Mouse (Mus musculus): ENCODE data around the gene Zer1.

Gene Zer1

GRCm38 (mm10) chr2:30058418-30058817 lies 66.0 kb downstream of the Zer1 start:
- in situ Hi-C loops (cut with MboI; ENCODE audit: unreplicated experiment in 2 of 2): loop anchor here in 1 of 2 experiments (25.0 kb wide), 1 partner anchor 529 kb away; the partner anchor contains the start of gene Cstad

- in situ Hi-C loops (cut with MboI; ENCODE audit: unreplicated experiment in 2 of 2): loop anchor here in 1 of 2 experiments (25.0 kb wide), 1 partner anchor 530 kb away; the partner anchor contains the start of gene Cstad
Measured at GRCm38 (mm10) chr2:30057223-30057904, 67.0 kb downstream of the Zer1 start, which contains the start of gene Set. Set (plus strand) TSS chr2:30057378.

GRCm38 (mm10) chr2:30056736-30057135 lies 67.6 kb downstream of the Zer1 start:
- in situ Hi-C loops (cut with MboI; ENCODE audit: unreplicated experiment in 2 of 2): loop anchor here in 1 of 2 experiments (25.0 kb wide), 1 partner anchor 531 kb away; the partner anchor contains the start of gene Cstad

DNA sequence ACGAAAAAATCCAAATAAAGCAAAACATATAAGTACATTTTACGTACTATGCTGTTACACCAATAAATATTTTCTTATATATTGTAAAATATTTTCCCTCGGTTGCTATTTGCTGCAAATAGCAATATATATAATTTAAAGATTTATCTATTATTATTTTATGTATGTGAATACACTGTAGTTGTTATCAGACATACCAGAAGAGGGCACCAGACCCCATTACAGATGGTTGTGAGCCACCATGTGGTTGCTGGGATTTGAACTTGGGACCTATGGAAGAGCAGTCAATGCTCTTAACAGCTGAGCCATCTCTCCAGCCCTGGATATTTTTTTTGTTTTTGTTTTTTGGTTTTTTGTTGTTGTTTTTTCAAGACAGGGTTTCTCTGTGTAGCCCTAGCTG lies 69.1 kb downstream of the Zer1 start:
- in situ Hi-C loops (cut with MboI; ENCODE audit: unreplicated experiment in 2 of 2): loop anchor here in 1 of 2 experiments (25.0 kb wide), 1 partner anchor 532 kb away; the partner anchor contains the start of gene Cstad

- in situ Hi-C loops (cut with MboI; ENCODE audit: unreplicated experiment in 2 of 2): loop anchor here in 1 of 2 experiments (25.0 kb wide), 1 partner anchor 535 kb away; the partner anchor contains the start of gene Cstad
Measured at GRCm38 (mm10) chr2:30051992-30052761, 72.2 kb downstream of the Zer1 start.

DNA sequence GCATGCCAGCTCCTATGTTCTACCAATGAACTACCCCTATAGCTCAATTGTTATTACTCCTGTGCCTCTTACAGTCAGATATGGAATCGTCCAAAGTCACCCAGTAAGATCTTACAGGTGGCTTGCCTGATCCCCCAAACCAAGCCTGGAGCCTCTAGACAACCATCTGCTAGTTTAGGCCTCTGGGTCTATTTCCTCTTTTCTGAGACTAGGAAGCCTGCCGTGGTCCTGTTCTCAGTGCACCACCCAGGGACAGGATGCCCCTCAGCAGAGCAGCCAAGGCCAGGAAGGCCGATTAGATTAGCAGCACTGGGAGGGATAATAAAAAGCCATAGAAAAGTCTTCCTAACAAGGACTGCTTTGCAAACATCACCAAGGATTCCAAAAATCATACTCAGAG lies 74.6 kb downstream of the Zer1 start:
- in situ Hi-C loops (cut with MboI; ENCODE audit: unreplicated experiment in 2 of 2): loop anchor here (10.0 to 25.0 kb wide), 5 partner anchors 112 to 885 kb away; partner anchors contain the start of genes Cstad (in 1 of the 2) and Endog (in 1 of the 2)

DNA sequence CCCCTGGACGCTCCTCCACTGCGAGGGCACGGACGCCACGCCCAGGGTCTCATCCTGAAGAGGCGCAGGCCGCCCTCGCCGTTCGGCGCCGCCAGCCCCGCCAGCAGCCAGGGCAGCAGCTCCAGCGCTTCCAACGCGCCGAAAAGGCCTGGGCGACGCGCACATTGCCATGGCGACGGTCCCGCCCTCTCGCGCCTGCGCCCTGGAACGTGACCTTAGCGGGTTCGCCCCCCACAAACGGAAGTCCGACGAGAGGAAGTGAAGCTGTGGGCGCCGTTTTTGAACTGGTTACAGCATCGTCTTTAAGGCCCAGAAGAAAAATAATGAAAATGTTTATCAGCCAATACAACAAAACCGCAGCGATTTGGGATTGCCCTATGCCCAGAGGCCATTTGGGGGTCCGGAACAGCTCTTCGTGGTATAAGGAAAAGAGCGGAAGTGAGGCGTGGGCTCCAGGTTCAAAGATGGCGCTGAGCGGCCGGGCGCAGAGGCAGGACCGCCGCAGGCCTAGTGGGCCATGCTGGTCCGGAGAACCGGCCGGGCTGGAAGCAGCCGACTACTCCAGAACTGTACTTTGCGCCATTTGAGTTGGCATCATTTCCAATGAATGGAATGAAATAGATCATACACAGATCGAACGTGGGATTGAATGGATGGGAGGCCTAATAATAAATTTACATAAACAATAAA lies 75.5 kb downstream of the Zer1 start, which contains the start of gene Wdr34:
Wdr34 (minus strand) TSS at position 183 of the 690 bp plus-strand sequence.
- in situ Hi-C loops (cut with MboI; ENCODE audit: unreplicated experiment in 2 of 2): loop anchor here (10.0 to 25.0 kb wide), 4 partner anchors 113 to 886 kb away; partner anchors contain the start of gene Endog (in 1 of the 2)

- in situ Hi-C loops (cut with MboI; ENCODE audit: unreplicated experiment in 2 of 2): loop anchor here (10.0 to 25.0 kb wide), 4 partner anchors 114 to 887 kb away; partner anchors contain the start of gene Endog (in 1 of the 2)
Measured at GRCm38 (mm10) chr2:30048101-30048501, 76.3 kb downstream of the Zer1 start.

Data from v-Abl transformed pro-B cells (cell line).